Mouse (Mus musculus) stomach, postnatal 0 days (tissue): ENCODE measurements at regions not wholly inside any gene's neighbourhood (a gene's known extent, or its start where the extent isn't known, plus 50 kb on each side); places are given as distances from the start of the nearest gene placed in this dataset.

ENCODE experiments used
- CTCF ChIP-seq: IDR thresholded peaks from 2 replicates; pipeline ENCODE4 v1.5.1; 2016; ENCODE audit warnings: antibody characterized with exemption, low read depth, mild to moderate bottlenecking, moderate library complexity
- EP300 ChIP-seq: optimal IDR thresholded peaks from 2 replicates; pipeline ENCODE3; 2016; ENCODE audit warnings: antibody characterized with exemption

- TF ChIP-seq CTCF (no peak), EP300 (no peak)
Measured at GRCm38 (mm10) chr3:121617351-121617750, 53.2 kb upstream of the 4930432M17Rik start.
